Mouse (Mus musculus): ENCODE measurements at regions not wholly inside any gene's neighbourhood (a gene's known extent, or its start where the extent isn't known, plus 50 kb on each side); places are given as distances from the start of the nearest gene placed in this dataset.

- DNase-seq (ENCODE audit: inconsistent ontology term): no peak
Measured at GRCm38 (mm10) chr8:50387189-50387588, 1543.4 kb upstream of the Tenm3 start.

- no peak for DNase-seq (ENCODE audit: inconsistent ontology term)
Measured at GRCm38 (mm10) chr8:50383697-50384096, 1539.9 kb upstream of the Tenm3 start.

- no peak for DNase-seq (ENCODE audit: inconsistent ontology term)
Measured at GRCm38 (mm10) chr8:50379745-50380144, 1536.0 kb upstream of the Tenm3 start.

- DNase-seq (ENCODE audit: inconsistent ontology term): no peak
Measured at GRCm38 (mm10) chr8:50373790-50374189, 1530.0 kb upstream of the Tenm3 start.

DNA sequence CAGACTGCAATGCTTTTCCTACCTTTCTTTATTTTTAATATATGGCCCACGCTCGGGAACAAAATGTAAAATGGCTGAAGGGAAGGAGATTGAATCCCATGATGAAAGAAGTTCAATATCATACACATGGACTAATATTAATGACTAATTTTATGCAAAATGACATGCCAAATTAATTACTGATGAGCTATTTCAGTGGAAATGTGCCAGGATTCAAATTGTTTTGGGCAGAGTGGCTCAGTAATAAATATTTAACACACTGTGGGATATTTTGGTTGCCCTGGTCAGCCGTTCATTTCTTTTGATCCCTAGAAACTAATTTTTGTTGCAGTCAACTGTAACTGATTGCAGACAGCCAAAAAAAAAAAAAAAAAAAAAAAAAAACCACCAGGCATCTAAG lies 1482.7 kb upstream of the Tenm3 start:
- DNase-seq (ENCODE audit: inconsistent ontology term): peak; percentile 90

- peak; percentile 78 for DNase-seq (ENCODE audit: inconsistent ontology term)
Measured at GRCm38 (mm10) chr8:50321356-50321963, 1477.7 kb upstream of the Tenm3 start.

- no peak for DNase-seq (ENCODE audit: inconsistent ontology term)
Measured at GRCm38 (mm10) chr8:50316641-50317040, 1472.9 kb upstream of the Tenm3 start.

DNA sequence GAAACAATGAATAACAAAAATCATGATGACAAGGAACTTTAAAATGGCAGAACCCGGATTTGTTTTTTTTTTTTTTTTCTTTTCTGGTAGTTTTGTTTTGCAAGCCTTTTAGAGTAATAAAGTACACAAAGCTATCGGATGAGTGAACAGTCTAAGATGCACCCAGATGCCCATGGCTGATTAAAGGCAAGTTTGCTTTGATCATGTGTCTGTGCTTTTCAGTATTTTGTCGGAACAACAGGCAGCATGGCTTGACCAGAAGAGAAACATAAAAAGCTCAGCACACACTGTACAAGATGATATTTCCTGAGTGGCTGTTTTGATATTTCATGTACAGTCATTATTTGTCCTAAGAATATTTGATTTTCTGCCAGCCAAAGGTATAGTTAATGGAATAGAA lies 1466.6 kb upstream of the Tenm3 start:
- no peak for DNase-seq (ENCODE audit: inconsistent ontology term)

GRCm38 (mm10) chr8:50300316-50300715 lies 1456.6 kb upstream of the Tenm3 start:
- DNase-seq (ENCODE audit: inconsistent ontology term): no peak

- peak; percentile 60 for DNase-seq (ENCODE audit: inconsistent ontology term)
Measured at GRCm38 (mm10) chr8:50293501-50293900, 1449.8 kb upstream of the Tenm3 start.

GRCm38 (mm10) chr8:50292158-50292557 lies 1448.4 kb upstream of the Tenm3 start:
- DNase-seq (ENCODE audit: inconsistent ontology term): peak; percentile 50

DNA sequence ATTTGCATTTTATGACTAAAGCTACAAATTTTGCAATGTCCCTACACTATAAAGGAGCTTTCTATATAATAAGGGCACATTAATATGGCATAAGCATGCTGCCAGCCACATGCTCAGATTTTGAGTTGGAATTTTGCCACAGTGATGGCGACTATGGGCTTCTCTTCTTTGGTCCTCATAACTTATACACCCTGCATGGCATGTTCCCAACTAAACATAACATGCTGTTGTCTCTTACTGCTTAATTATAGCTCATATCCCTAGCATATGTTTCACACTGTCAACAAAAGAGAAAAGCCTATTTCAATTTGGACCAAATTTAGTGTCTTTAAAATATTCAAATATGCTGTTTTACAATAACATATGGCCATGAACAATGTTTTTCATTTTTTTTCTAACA lies 1432.6 kb upstream of the Tenm3 start:
- no peak for DNase-seq (ENCODE audit: inconsistent ontology term)

GRCm38 (mm10) chr8:50264757-50265156 lies 1421.0 kb upstream of the Tenm3 start:
- DNase-seq (ENCODE audit: inconsistent ontology term): no peak

Data from Muller cell, postnatal 12 days (primary cell).